Mouse (Mus musculus): ENCODE measurements around the gene Rubcn. TPM values are rescaled to one million over a fixed set of nuclear protein-coding genes. Genes with fewer than 3 reads are reported as not detected.
"Not testable (repeated sequence)": the region's sequence is repeated elsewhere in the genome, so short reads cannot be mapped to it uniquely, and the experiment has no call there.

Rubcn gene
- 30.4 and 30.7 TPM in 2 replicates for polyA plus RNA-seq (2014; fragmentation: Nextera tagmentation; extraction: Ambion mirVana)

DNA sequence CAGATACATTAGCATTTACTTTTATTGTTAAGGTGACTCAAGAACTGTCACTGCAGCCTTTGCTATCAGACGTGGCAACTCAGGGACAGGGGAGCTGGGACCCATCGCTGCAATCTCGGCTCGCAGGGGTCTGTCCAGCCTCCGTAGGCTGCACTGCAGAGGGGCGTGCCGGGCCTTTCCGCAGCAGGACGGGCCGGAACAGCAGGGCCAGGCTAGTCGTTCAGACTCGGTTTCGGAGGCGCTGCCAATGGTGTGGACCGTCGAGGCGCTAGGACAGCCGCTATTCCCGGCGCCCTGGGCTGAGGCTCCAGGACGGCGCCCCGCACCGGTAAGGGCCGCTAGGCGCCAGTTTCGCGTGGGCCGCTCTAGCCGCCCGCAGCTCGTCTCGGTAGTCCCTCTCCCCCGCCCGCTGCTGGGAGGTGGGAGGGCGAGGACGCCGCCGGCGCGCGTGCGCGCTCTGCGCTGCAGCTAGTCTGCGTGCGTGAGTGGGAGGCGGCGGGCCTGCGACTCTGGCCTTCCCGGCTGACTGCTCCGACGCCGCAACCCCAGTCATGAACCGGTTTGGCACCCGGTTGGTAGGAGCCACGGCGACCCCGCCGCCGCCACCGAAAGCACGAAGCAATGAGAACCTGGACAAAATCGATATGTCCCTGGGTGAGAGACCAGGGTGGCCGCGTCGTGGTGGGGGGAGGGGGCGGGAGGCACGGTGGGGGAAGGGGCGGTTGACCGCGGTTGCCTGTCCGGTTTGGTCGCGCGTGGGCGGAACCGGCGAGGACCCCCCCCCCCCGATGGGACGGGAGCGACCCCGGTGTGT is at the start of gene Rubcn, which contains the start of gene Fyttd1:
Rubcn (minus strand) TSS at position 424 of the 814 bp plus-strand sequence.
Fyttd1 (plus strand) TSS at position 158 of the 814 bp plus-strand sequence.
- Histone ChIP-seq H3K4me3 (ENCODE audit: control insufficient read depth in 1 of 2, insufficient read depth in 1 of 2, low read depth in 1 of 2, low read length in 2 of 2) (peak within 1 kb of the TSS; percentile 74 to 83), H3K36me3 (ENCODE audit: control insufficient read depth, insufficient read depth, low read length) (0 out of 2 replicates have a peak, but pooled peaks cover 8% of the 10 kb centered on the region), H3K27ac (replicated peaks in 1 of 2; ENCODE audit: control insufficient read depth in 1 of 2, insufficient read depth in 1 of 2, low read depth in 2 of 2, low read length in 2 of 2) (peak within 1 kb of the TSS; percentile 86 to 92), H3K4me1 (ENCODE audit: control insufficient read depth in 2 of 2, insufficient read depth in 2 of 2, low read length in 2 of 2) (peaks cover 6 to 35% of the 10 kb centered on the region in 2 experiments), H3K9me3 (ENCODE audit: control insufficient read depth, low read length) (no peaks in the 10 kb centered on the region), H3K4me2 (ENCODE audit: low read length) (peak within 1 kb of the TSS; percentile 84), H3K9ac (ENCODE audit: low read length) (peak within 1 kb of the TSS; percentile 88), H3K27me3 (ENCODE audit: control insufficient read depth, insufficient read depth, low read length) (no peaks in the 10 kb centered on the region)
- WGBS, result under 1% methylated on average over 71 of the region's 83 CpGs
- ATAC-seq (ENCODE audit: insufficient number of reproducible peaks, insufficient read depth, low FRiP score, low read depth), result peak; percentile 96

DNA sequence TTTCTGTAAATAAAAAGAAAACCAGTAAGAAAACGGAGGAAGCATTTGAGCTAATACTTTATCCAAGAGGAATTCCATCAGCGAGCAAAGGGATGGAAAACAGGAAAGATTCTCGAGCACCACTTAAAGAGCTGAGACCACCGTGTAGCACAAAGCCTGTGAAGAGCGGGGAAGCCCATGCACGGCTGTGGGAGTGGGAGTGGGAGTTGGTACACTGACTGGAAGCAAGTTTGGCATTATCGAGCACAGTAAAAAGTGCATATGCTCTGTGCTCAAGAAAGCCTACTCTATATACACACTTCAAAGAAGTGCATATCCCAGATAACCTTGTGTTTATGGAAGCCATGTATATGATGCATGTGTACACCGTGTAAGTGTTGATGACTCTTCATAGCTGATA is 49.5 kb upstream of the Rubcn start:
- 92% methylated on average over 8 of the region's 8 CpGs for WGBS
- Histone ChIP-seq H3K4me2 (ENCODE audit: low read length) (no peak overlapping the region), H3K9ac (ENCODE audit: low read length) (no peak overlapping the region), H3K4me1 (ENCODE audit: control insufficient read depth in 2 of 2, insufficient read depth in 2 of 2, low read length in 2 of 2) (no peaks in the 10 kb centered on the region), H3K4me3 (ENCODE audit: control insufficient read depth in 1 of 2, insufficient read depth in 1 of 2, low read depth in 1 of 2, low read length in 2 of 2) (no peak overlapping the region), H3K27ac (replicated peaks in 1 of 2; ENCODE audit: control insufficient read depth in 1 of 2, insufficient read depth in 1 of 2, low read depth in 2 of 2, low read length in 2 of 2) (no peak overlapping the region), H3K27me3 (ENCODE audit: control insufficient read depth, insufficient read depth, low read length) (no peaks in the 10 kb centered on the region), H3K9me3 (ENCODE audit: control insufficient read depth, low read length) (no peaks in the 10 kb centered on the region), H3K36me3 (ENCODE audit: control insufficient read depth, insufficient read depth, low read length) (peaks cover 12% of the 10 kb centered on the region; the same call in 1 of the 2 replicates)
- no peak for ATAC-seq (ENCODE audit: insufficient number of reproducible peaks, insufficient read depth, low FRiP score, low read depth)

DNA sequence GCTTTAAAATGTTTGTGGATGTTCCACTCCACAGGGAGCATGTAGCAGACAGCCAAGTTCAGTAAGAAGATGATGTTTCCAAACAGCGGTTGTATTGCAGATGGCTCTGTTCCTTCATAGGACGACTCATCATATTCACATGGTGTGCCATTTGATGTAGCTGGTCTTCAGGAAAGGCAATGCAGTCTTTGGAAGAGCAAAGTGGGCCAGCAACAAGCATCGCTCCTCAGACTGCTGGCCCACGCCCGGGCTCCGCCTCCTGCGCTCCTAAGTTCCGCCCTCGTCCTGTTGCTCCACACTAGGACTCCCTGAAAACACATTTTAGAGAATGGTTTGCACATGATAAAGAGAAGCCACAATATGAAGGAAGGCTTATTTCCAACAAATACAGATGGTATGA is 49.1 kb upstream of the Rubcn start:
- not testable (repeated sequence) for H3K9ac ChIP-seq (ENCODE audit: low read length); H3K27ac ChIP-seq (replicated peaks in 1 of 2; ENCODE audit: control insufficient read depth in 1 of 2, insufficient read depth in 1 of 2, low read depth in 2 of 2, low read length in 2 of 2); H3K4me2 ChIP-seq (ENCODE audit: low read length); H3K4me1 ChIP-seq (ENCODE audit: control insufficient read depth in 2 of 2, insufficient read depth in 2 of 2, low read length in 2 of 2); H3K9me3 ChIP-seq (ENCODE audit: control insufficient read depth, low read length); H3K4me3 ChIP-seq (ENCODE audit: control insufficient read depth in 1 of 2, insufficient read depth in 1 of 2, low read depth in 1 of 2, low read length in 2 of 2); H3K27me3 ChIP-seq (ENCODE audit: control insufficient read depth, insufficient read depth, low read length); ATAC-seq (ENCODE audit: insufficient number of reproducible peaks, insufficient read depth, low FRiP score, low read depth)
- H3K36me3 ChIP-seq (ENCODE audit: control insufficient read depth, insufficient read depth, low read length), result peaks cover 12% of the 10 kb centered on the region; the same call in 1 of the 2 replicates
- 93% methylated on average over 9 of the region's 9 CpGs for WGBS

DNA sequence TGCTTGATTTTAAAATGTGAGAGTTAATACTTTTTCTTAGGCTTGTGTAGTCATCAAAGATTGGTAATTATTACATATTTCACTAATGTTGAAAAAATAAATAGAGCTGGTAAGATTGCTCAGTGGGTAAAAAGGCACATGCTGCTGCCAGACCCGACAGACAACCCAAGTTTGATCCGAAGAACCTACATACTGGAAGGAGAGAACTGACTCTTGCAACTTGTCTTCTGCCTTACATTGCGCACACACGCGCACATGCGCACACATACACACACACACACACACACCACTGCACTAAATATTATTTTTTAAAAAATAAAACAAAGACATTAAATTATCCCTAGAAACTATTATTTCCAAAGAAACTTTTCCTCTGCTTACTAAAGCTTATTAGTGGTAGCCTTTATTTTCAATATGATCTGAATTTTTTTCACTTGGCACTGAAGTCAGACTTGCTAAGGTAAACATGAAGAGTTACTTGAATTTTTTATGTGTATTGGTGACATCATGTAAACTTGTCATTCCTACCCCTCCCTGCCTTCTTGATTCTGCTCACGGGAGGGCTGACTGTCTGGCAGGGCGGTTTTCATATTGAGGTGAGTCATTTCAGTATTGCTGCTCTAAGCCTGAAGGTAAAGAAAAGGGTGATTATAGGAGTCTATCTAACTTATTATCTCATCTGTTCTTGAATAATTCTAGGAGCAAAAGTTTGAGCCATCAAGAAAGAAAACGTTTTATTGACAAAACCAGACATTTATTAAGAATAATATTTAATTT is 37.9 kb upstream of the Rubcn start:
- H3K27me3 ChIP-seq (ENCODE audit: control insufficient read depth, insufficient read depth, low read length), result no peaks in the 10 kb centered on the region
- peak overlapping the region; percentile 13 to 99; a peak in 3 of 4 replicates for H3K4me3 ChIP-seq (ENCODE audit: control insufficient read depth in 1 of 2, insufficient read depth in 1 of 2, low read depth in 1 of 2, low read length in 2 of 2)
- no peak overlapping the region for H3K27ac ChIP-seq (replicated peaks in 1 of 2; ENCODE audit: control insufficient read depth in 1 of 2, insufficient read depth in 1 of 2, low read depth in 2 of 2, low read length in 2 of 2)
- H3K9me3 ChIP-seq (ENCODE audit: control insufficient read depth, low read length), result no peaks in the 10 kb centered on the region
- H3K4me2 ChIP-seq (ENCODE audit: low read length), result peak overlapping the region; percentile 76
- peaks cover 3% of the 10 kb centered on the region; the same call in 1 of the 2 replicates for H3K36me3 ChIP-seq (ENCODE audit: control insufficient read depth, insufficient read depth, low read length)
- H3K9ac ChIP-seq (ENCODE audit: low read length), result peak overlapping the region; percentile 98; the same call in 1 of the 2 replicates
- peaks cover 2 to 6% of the 10 kb centered on the region in 2 experiments; a peak in 2 of 4 replicates for H3K4me1 ChIP-seq (ENCODE audit: control insufficient read depth in 2 of 2, insufficient read depth in 2 of 2, low read length in 2 of 2)
- 70% methylated on average over 9 of the region's 9 CpGs for WGBS
- ATAC-seq (ENCODE audit: insufficient number of reproducible peaks, insufficient read depth, low FRiP score, low read depth), result no peak

DNA sequence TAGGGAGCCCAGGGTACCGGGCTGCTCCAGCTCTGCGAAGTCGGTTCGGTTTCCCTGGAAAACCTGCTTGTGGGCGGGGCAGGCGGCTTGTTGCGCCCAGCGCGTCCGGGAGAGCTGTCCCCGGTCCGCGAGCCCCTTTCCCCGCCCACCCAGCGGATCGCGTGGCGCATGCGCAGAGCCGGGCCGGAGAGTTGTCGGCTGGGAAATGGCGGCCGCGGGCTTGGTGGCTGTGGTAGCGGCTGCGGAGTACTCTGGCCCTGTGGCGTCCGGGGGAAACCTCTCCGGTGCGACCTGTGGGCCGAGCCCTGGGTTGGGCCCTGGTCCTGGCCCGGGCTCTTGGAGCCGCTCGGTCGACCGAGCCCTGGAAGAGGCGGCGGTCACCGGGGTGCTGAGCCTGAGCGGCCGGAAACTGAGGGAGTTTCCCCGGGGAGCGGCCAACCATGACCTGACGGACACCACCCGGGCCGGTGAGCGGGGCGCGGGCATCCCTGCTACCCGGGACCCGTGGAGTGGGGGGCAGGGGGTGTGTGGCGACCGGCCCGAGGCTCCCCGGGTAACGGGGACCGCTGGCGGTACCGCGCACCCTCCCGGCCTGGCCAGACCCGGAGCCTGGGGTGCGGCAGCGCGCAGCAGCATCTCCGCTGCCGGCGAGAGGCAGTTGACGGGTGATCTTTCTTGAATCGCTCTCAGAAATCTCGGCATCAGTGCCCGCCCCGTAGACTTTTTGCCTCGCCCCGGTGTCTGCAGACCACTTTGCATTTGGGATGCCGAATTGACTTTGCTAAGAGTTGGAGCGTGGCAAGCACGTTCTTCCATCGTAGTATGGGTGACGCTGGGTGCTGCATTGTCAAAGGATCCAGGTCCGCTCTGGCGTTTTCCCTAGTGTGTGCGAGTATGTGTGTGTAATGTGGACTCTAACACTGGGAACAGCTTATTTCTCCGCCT is 36.6 kb upstream of the Rubcn start, which contains the start of gene Lrch3:
Lrch3 (plus strand) TSS at position 164 of the 945 bp plus-strand sequence.
- H3K4me3 ChIP-seq (ENCODE audit: control insufficient read depth in 1 of 2, insufficient read depth in 1 of 2, low read depth in 1 of 2, low read length in 2 of 2), result peak within 1 kb of the TSS; percentile 84 to 99
- H3K36me3 ChIP-seq (ENCODE audit: control insufficient read depth, insufficient read depth, low read length), result no peaks in the 10 kb centered on the region
- peak within 1 kb of the TSS; percentile 76 for H3K4me2 ChIP-seq (ENCODE audit: low read length)
- H3K27ac ChIP-seq (replicated peaks in 1 of 2; ENCODE audit: control insufficient read depth in 1 of 2, insufficient read depth in 1 of 2, low read depth in 2 of 2, low read length in 2 of 2), result peak within 1 kb of the TSS; percentile 34 to 88
- no peaks in the 10 kb centered on the region for H3K27me3 ChIP-seq (ENCODE audit: control insufficient read depth, insufficient read depth, low read length)
- H3K9ac ChIP-seq (ENCODE audit: low read length), result peak within 1 kb of the TSS; percentile 98
- no peaks in the 10 kb centered on the region for H3K9me3 ChIP-seq (ENCODE audit: control insufficient read depth, low read length)
- WGBS, result under 1% methylated on average over 85 of the region's 85 CpGs
- ATAC-seq (ENCODE audit: insufficient number of reproducible peaks, insufficient read depth, low FRiP score, low read depth), result peak; percentile 90
- peaks cover 2 to 6% of the 10 kb centered on the region in 2 experiments; a peak in 2 of 4 replicates for H3K4me1 ChIP-seq (ENCODE audit: control insufficient read depth in 2 of 2, insufficient read depth in 2 of 2, low read length in 2 of 2)

DNA sequence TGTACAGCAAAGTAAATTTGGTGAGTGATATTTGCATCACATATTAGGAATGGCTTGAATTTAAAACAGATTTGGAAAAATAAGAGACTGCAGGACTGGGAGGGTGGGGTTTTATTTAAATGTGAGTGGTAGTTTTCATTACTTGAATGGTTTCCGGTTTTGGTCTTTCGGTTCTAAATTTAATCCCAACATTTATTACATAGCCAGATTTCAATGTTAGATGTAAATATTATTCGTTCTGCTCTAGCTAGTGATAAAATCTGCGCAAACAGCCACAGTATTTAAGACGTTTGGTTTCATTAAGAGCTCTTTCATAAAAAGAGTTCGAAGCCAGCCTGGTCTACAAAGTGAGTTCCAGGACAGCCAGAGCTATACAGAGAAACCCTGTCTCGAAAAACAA is 35.6 kb upstream of the Rubcn start:
- 59% methylated on average over 7 of the region's 7 CpGs for WGBS

More for the DNA sequence above, 35.6 kb upstream of the Rubcn start:
- ATAC-seq (ENCODE audit: insufficient number of reproducible peaks, insufficient read depth, low FRiP score, low read depth), result no peak
- Histone ChIP-seq H3K36me3 (ENCODE audit: control insufficient read depth, insufficient read depth, low read length) (no peaks in the 10 kb centered on the region), H3K9me3 (ENCODE audit: control insufficient read depth, low read length) (no peaks in the 10 kb centered on the region), H3K9ac (ENCODE audit: low read length) (no peak overlapping the region), H3K4me2 (ENCODE audit: low read length) (peak overlapping the region; percentile 76), H3K4me3 (ENCODE audit: control insufficient read depth in 1 of 2, insufficient read depth in 1 of 2, low read depth in 1 of 2, low read length in 2 of 2) (peak overlapping the region in 1 of 2 experiments; percentile 99; a peak in 1 of 4 replicates), H3K27ac (replicated peaks in 1 of 2; ENCODE audit: control insufficient read depth in 1 of 2, insufficient read depth in 1 of 2, low read depth in 2 of 2, low read length in 2 of 2) (no peak overlapping the region), H3K27me3 (ENCODE audit: control insufficient read depth, insufficient read depth, low read length) (no peaks in the 10 kb centered on the region), H3K4me1 (ENCODE audit: control insufficient read depth in 2 of 2, insufficient read depth in 2 of 2, low read length in 2 of 2) (peaks cover 2 to 6% of the 10 kb centered on the region in 2 experiments; a peak in 2 of 4 replicates)
